Mouse (Mus musculus): ENCODE measurements at regions not wholly inside any gene's neighbourhood (a gene's known extent, or its start where the extent isn't known, plus 50 kb on each side); places are given as distances from the start of the nearest gene placed in this dataset.

DNA sequence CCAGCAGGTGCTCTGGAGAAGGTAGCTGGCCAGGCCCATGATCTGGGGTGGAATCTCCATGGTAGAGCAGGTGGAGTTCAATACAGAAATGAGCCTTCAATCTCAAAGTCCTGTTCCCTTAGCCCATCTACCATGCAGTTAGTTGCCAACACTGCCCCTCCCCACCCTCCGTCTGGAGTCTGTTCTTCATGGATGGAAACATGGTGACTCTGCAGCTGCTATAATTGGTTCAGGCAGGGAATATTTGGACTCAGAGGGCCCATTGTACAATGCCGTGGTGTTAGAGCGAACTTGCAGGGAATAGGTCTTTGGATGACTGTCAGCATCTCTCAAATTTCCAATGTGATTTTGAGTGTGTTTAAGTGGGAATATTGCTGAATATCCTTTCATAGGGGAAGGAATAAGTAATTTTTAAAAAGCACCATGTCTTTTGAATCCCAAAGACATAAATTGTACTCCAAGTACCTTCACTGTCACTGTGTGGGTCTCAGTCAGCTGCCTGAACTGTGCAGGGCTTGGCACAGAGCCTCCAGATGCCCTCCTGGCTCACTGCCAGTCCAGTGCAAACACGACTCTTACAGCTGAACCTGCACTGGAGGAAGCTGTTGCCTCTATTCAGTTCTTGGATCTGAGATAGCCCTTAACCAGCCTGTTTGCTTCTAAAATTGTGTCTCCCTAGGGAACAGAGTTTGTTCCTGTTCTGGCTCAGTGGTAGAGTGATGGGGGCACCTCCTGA, 162.8 kb upstream of the Eef2kmt start:
- no peak overlapping the region for H3K4me3 ChIP-seq (replicated peaks; ENCODE audit: low read length)
- no peaks in the 10 kb centered on the region for H3K9me3 ChIP-seq (replicated peaks; ENCODE audit: control insufficient read depth, low read length)
- no peaks in the 10 kb centered on the region for H3K27me3 ChIP-seq (ENCODE audit: control insufficient read depth, insufficient read depth, low read length)
- H3K36me3 ChIP-seq (ENCODE audit: control insufficient read depth, insufficient read depth, low read length), result no peaks in the 10 kb centered on the region
- WGBS, result 69% methylated on average over 4 of the region's 4 CpGs
- no peak overlapping the region for H3K9ac ChIP-seq (ENCODE audit: low read length)
- H3K27ac ChIP-seq (ENCODE audit: low read length), result no peak overlapping the region
- no peak overlapping the region for H3K4me2 ChIP-seq (ENCODE audit: low read depth, low read length)
- no peaks in the 10 kb centered on the region for H3K4me1 ChIP-seq (ENCODE audit: control insufficient read depth, insufficient read depth, low read length)
- no peak for ATAC-seq (ENCODE audit: insufficient read depth, low FRiP score)

DNA sequence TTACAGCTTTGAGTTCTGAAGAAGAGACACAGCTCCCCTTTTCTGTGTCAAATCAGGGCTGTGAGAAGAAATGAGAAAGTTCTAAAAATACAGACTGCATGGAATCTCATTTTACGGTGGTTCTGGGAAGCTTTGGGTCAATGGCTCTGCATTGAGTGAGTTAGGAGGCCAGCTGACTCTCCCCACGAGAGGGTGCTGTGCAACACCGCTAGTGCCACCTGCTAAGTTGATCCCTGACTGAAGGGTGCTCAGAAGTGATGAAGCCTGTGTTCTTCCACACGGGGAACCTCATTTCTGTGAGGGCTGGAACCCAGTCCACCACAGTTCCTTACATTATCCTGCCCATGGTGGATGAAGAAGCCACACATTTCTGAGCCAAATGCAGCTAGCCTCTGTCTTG, 159.5 kb upstream of the Eef2kmt start:
- Histone ChIP-seq H3K9me3 (replicated peaks; ENCODE audit: control insufficient read depth, low read length) (no peaks in the 10 kb centered on the region), H3K9ac (ENCODE audit: low read length) (no peak overlapping the region), H3K27me3 (ENCODE audit: control insufficient read depth, insufficient read depth, low read length) (no peaks in the 10 kb centered on the region), H3K4me2 (ENCODE audit: low read depth, low read length) (no peak overlapping the region), H3K27ac (ENCODE audit: low read length) (no peak overlapping the region), H3K4me3 (replicated peaks; ENCODE audit: low read length) (no peak overlapping the region), H3K36me3 (ENCODE audit: control insufficient read depth, insufficient read depth, low read length) (no peaks in the 10 kb centered on the region), H3K4me1 (ENCODE audit: control insufficient read depth, insufficient read depth, low read length) (no peaks in the 10 kb centered on the region)
- ATAC-seq (ENCODE audit: insufficient read depth, low FRiP score), result no peak
- 72% methylated on average over 4 of the region's 4 CpGs for WGBS

DNA sequence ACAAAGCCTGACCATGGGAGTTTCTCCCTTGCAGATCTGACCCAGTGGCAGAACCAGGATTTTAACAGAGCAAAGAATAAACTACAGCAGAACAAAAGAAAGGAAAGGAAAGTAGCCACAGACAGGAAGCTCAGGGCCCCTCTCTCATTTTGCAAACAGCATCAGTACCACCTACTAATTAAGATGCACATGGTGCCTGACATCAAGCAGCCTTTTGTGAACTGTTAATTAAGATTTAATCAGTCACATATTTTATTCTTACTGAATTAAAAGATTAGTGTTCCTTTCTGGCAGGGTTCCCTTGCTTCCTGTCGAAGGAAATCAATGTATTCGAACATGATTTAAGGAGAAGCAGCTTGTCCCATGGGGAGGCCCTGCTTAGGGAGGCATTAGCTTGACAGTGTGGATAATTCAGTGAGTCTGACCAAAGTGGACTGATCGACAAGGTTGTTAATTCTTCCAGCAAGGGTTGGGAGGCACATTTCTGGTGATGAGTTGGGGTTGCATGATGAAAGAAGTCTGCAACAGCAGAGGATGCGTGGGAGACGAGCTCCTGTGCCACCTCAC, 156.1 kb upstream of the Eef2kmt start:
- H3K4me1 ChIP-seq (ENCODE audit: control insufficient read depth, insufficient read depth, low read length), result no peaks in the 10 kb centered on the region
- no peak overlapping the region for H3K9ac ChIP-seq (ENCODE audit: low read length)
- no peaks in the 10 kb centered on the region for H3K9me3 ChIP-seq (replicated peaks; ENCODE audit: control insufficient read depth, low read length)
- no peak for ATAC-seq (ENCODE audit: insufficient read depth, low FRiP score)
- no peaks in the 10 kb centered on the region for H3K27me3 ChIP-seq (ENCODE audit: control insufficient read depth, insufficient read depth, low read length)
- no peak overlapping the region for H3K4me3 ChIP-seq (replicated peaks; ENCODE audit: low read length)
- no peak overlapping the region for H3K4me2 ChIP-seq (ENCODE audit: low read depth, low read length)
- no peak overlapping the region for H3K27ac ChIP-seq (ENCODE audit: low read length)
- WGBS, result 69% methylated on average over 5 of the region's 5 CpGs
- H3K36me3 ChIP-seq (ENCODE audit: control insufficient read depth, insufficient read depth, low read length), result no peaks in the 10 kb centered on the region

DNA sequence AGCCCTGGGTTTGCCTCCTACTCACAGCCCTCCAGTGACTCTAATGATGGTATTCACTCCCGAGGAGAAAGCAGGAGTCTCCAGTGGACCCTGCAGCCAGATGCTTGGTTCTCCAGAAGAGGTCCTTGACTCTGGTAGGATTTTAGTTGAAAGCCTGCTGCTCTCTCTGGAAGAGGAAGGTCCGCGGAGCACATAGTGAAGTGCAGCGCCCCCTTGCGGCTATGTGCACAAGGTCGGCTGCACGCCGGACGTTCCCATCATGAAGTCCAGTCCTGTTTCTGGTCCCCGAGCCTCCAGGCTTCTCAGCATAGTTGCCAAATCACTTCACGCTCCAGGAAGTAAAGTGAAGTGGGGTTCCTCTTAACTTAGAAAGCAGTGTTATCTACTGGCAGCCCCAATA, 150.9 kb upstream of the Eef2kmt start:
- 9% methylated on average over 11 of the region's 11 CpGs for WGBS
- H3K27ac ChIP-seq (ENCODE audit: low read length), result no peak overlapping the region
- H3K4me1 ChIP-seq (ENCODE audit: control insufficient read depth, insufficient read depth, low read length), result no peaks in the 10 kb centered on the region
- H3K4me3 ChIP-seq (replicated peaks; ENCODE audit: low read length), result no peak overlapping the region
- no peaks in the 10 kb centered on the region for H3K9me3 ChIP-seq (replicated peaks; ENCODE audit: control insufficient read depth, low read length)
- no peaks in the 10 kb centered on the region for H3K27me3 ChIP-seq (ENCODE audit: control insufficient read depth, insufficient read depth, low read length)
- H3K36me3 ChIP-seq (ENCODE audit: control insufficient read depth, insufficient read depth, low read length), result no peaks in the 10 kb centered on the region
- H3K9ac ChIP-seq (ENCODE audit: low read length), result no peak overlapping the region
- H3K4me2 ChIP-seq (ENCODE audit: low read depth, low read length), result no peak overlapping the region
- ATAC-seq (ENCODE audit: insufficient read depth, low FRiP score), result 0 out of 2 replicates have a peak, but pooled peaks have one; percentile 44

- H3K27me3 ChIP-seq (ENCODE audit: control insufficient read depth, insufficient read depth, low read length), result no peaks in the 10 kb centered on the region
- no peaks in the 10 kb centered on the region for H3K4me1 ChIP-seq (ENCODE audit: control insufficient read depth, insufficient read depth, low read length)
- H3K4me2 ChIP-seq (ENCODE audit: low read depth, low read length), result no peak overlapping the region
- no peaks in the 10 kb centered on the region for H3K36me3 ChIP-seq (ENCODE audit: control insufficient read depth, insufficient read depth, low read length)
- no peak for ATAC-seq (ENCODE audit: insufficient read depth, low FRiP score)
- no peak overlapping the region for H3K27ac ChIP-seq (ENCODE audit: low read length)
- H3K4me3 ChIP-seq (replicated peaks; ENCODE audit: low read length), result no peak overlapping the region
- WGBS, result 73% methylated on average over 5 of the region's 5 CpGs
- H3K9ac ChIP-seq (ENCODE audit: low read length), result no peak overlapping the region
- no peaks in the 10 kb centered on the region for H3K9me3 ChIP-seq (replicated peaks; ENCODE audit: control insufficient read depth, low read length)
Observed at GRCm38 (mm10) chr16:5393336-5393735, 137.6 kb upstream of the Eef2kmt start.

- Histone ChIP-seq H3K27ac (ENCODE audit: low read length) (no peak overlapping the region), H3K27me3 (ENCODE audit: control insufficient read depth, insufficient read depth, low read length) (no peaks in the 10 kb centered on the region), H3K4me3 (replicated peaks; ENCODE audit: low read length) (no peak overlapping the region), H3K9me3 (replicated peaks; ENCODE audit: control insufficient read depth, low read length) (no peaks in the 10 kb centered on the region), H3K9ac (ENCODE audit: low read length) (no peak overlapping the region), H3K4me2 (ENCODE audit: low read depth, low read length) (no peak overlapping the region), H3K36me3 (ENCODE audit: control insufficient read depth, insufficient read depth, low read length) (no peaks in the 10 kb centered on the region), H3K4me1 (ENCODE audit: control insufficient read depth, insufficient read depth, low read length) (peaks cover 2% of the 10 kb centered on the region; the same call in 1 of the 2 replicates)
- WGBS, result 35% methylated on average over 4 of the region's 4 CpGs
- ATAC-seq (ENCODE audit: insufficient read depth, low FRiP score), result no peak
Observed at GRCm38 (mm10) chr16:5382930-5383329, 127.1 kb upstream of the Eef2kmt start.

- 11% methylated on average over 6 of the region's 6 CpGs for WGBS
- Histone ChIP-seq H3K4me2 (ENCODE audit: low read depth, low read length) (no peak overlapping the region), H3K9ac (ENCODE audit: low read length) (no peak overlapping the region), H3K27ac (ENCODE audit: low read length) (no peak overlapping the region), H3K9me3 (replicated peaks; ENCODE audit: control insufficient read depth, low read length) (no peaks in the 10 kb centered on the region), H3K4me3 (replicated peaks; ENCODE audit: low read length) (no peak overlapping the region), H3K36me3 (ENCODE audit: control insufficient read depth, insufficient read depth, low read length) (no peaks in the 10 kb centered on the region), H3K27me3 (ENCODE audit: control insufficient read depth, insufficient read depth, low read length) (no peaks in the 10 kb centered on the region), H3K4me1 (ENCODE audit: control insufficient read depth, insufficient read depth, low read length) (peaks cover 2% of the 10 kb centered on the region; the same call in 1 of the 2 replicates)
- peak; percentile 37; the same call in 1 of the 2 replicates for ATAC-seq (ENCODE audit: insufficient read depth, low FRiP score)
Observed at GRCm38 (mm10) chr16:5382228-5382884, 126.6 kb upstream of the Eef2kmt start.

GRCm38 (mm10) chr16:5380626-5381025, 124.8 kb upstream of the Eef2kmt start:
- no peak for ATAC-seq (ENCODE audit: insufficient read depth, low FRiP score)
- Histone ChIP-seq H3K36me3 (ENCODE audit: control insufficient read depth, insufficient read depth, low read length) (no peaks in the 10 kb centered on the region), H3K9me3 (replicated peaks; ENCODE audit: control insufficient read depth, low read length) (no peaks in the 10 kb centered on the region), H3K4me1 (ENCODE audit: control insufficient read depth, insufficient read depth, low read length) (peaks cover 2% of the 10 kb centered on the region; the same call in 1 of the 2 replicates), H3K9ac (ENCODE audit: low read length) (no peak overlapping the region), H3K4me3 (replicated peaks; ENCODE audit: low read length) (no peak overlapping the region), H3K27ac (ENCODE audit: low read length) (no peak overlapping the region), H3K27me3 (ENCODE audit: control insufficient read depth, insufficient read depth, low read length) (no peaks in the 10 kb centered on the region), H3K4me2 (ENCODE audit: low read depth, low read length) (no peak overlapping the region)
- 78% methylated on average over 3 of the region's 3 CpGs for WGBS

DNA sequence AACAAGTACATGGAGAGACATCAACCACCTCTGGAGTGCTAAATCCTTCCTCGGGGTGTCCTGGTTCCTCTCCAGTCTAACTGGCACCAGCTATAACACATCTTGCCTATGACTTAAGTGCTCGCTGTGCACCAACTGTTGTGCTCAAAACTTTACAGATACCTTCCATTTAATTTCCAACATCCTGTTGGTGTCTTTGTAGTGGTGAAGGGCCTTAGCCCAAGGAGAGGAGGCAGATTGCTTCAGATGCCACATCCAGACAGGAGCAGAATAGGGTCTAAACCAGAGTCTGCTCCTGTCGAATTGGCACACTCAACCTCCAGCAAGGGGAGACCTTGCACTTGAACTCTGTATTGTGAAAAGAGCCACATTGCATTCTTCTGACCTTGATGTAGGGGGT, 121.2 kb upstream of the Eef2kmt start:
- no peak overlapping the region for H3K4me2 ChIP-seq (ENCODE audit: low read depth, low read length)

More for the DNA sequence above, 121.2 kb upstream of the Eef2kmt start:
- 86% methylated on average over 3 of the region's 3 CpGs for WGBS
- Histone ChIP-seq H3K4me3 (replicated peaks; ENCODE audit: low read length) (no peak overlapping the region), H3K36me3 (ENCODE audit: control insufficient read depth, insufficient read depth, low read length) (no peaks in the 10 kb centered on the region), H3K4me1 (ENCODE audit: control insufficient read depth, insufficient read depth, low read length) (no peaks in the 10 kb centered on the region), H3K9me3 (replicated peaks; ENCODE audit: control insufficient read depth, low read length) (no peaks in the 10 kb centered on the region), H3K27ac (ENCODE audit: low read length) (no peak overlapping the region), H3K9ac (ENCODE audit: low read length) (no peak overlapping the region), H3K27me3 (ENCODE audit: control insufficient read depth, insufficient read depth, low read length) (no peaks in the 10 kb centered on the region)
- no peak for ATAC-seq (ENCODE audit: insufficient read depth, low FRiP score)
